Mouse (Mus musculus) naive thymus-derived CD4-positive, alpha-beta T cell, adult 2 months (primary cell): ENCODE results near the gene Rabep2.
"Not testable (repeated sequence)": the region's sequence is repeated elsewhere in the genome, so short reads cannot be mapped to it uniquely, and the experiment has no call there.

Source experiments
- DNase-seq: peaks from one replicate; pipeline ENCODE4 v3.0.0-alpha.2; 2011; ENCODE audit warnings: low read depth

Rabep2 gene

DNA sequence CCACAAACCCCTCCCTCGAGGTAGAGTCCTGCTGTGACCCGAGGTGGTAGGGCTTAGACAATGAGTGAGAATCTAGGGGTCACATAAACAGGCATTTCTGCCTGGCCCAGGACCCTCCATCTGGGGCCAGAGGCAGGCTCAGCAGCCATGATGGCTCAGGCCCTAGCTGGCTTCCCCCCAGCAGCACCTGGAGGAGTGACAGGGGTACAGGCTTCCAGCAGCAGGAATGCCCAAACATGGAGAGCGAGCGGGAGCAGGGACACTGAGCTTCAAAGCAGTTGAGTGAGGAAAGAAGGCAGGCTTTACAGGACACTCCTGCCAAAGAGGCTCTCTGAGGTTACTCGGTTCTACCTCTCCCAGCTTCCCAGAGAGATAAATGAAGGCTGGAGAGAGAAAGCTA lies 36.3 kb downstream of the Rabep2 start:
- DNase-seq = no peak

GRCm38 (mm10) chr7:126465246-126466030 lies 36.9 kb downstream of the Rabep2 start:
- no peak for DNase-seq

DNA sequence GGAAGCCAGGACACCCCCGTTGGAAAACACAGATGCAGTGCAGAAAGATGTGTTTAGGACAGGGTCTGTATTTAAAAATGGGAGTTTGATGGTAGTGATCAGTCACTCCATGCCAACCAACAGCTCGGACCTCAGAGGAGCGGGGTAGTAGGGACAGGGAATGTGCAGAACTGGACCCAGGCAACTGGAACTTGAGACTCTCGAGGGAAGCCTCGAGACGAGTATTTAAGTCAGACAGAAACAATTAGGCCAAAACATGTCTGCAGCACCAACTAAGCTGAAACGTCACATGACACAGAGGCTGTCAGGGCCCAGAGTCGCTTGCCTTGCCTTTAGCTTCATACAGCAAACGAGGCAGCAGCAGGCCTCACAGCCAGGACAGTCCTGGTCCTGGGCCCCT lies 37.6 kb downstream of the Rabep2 start:
- no peak for DNase-seq

- DNase-seq = no peak
Observed at GRCm38 (mm10) chr7:126466707-126467106, 38.1 kb downstream of the Rabep2 start.

DNA sequence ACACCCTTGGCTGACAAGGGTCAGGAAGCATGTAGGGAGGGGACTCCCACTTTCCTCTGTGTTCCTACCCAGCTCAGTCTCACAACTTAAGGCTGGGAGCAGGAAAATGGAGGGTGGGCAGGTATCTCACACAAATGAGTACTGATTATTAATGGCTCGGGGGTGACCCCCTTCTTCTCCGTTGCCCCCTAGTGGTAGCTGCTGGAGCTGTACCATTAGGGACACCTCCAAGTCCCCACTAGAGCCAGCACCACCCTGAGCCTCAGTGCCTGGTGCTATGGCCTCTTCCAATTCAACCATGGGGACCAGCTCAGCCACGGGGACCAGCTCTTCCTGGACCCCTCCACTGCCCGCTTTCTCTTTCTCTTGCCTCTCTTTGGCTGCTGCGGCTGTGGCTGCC lies 38.7 kb downstream of the Rabep2 start:
- DNase-seq = peak; percentile 71

- DNase-seq = no peak
Observed at GRCm38 (mm10) chr7:126467834-126468627, 39.5 kb downstream of the Rabep2 start.

- peak; percentile 90 for DNase-seq
Observed at GRCm38 (mm10) chr7:126470077-126470476, 41.5 kb downstream of the Rabep2 start.

DNA sequence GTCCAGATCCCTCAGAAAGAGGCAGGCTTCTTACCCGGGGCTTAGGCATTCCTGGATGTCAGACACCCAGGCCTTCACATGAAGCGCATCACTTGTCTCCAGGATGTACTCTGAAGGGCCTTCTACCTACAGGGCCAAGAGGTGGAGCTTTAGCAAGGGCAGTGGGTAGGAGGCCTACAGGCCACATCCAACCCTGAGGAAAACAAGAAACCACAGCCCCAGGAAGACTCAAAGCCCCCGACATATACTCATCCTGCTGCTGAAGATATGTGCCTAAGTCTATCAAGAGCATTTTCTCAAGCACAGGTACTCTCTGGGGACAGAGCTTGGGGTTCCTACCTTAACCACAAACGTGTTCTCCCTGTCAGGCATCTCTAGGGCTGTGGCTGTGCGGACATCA lies 42.8 kb downstream of the Rabep2 start:
- no peak for DNase-seq

- DNase-seq = no peak
Observed at GRCm38 (mm10) chr7:126471853-126472252, 43.3 kb downstream of the Rabep2 start.

DNA sequence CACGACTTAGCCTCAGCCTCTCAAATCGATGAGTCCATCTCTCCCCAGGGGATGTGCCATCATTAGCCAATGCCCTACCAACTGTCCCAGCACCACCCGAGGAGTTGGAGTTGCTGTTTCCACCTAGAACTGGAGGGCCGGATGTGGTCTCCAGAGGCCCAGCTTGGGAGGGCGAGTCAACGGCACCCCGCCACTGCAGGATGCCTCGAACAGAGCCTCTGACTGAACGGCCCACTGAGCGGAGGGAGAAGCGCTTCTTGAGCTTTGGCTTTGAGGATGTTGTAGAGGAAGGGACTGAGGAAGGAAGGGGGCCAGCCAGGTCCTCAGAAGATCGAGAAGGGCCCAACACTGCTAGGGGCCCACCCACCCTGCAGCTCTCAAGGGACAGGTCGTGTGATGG lies 43.7 kb downstream of the Rabep2 start:
- DNase-seq = peak; percentile 76

DNA sequence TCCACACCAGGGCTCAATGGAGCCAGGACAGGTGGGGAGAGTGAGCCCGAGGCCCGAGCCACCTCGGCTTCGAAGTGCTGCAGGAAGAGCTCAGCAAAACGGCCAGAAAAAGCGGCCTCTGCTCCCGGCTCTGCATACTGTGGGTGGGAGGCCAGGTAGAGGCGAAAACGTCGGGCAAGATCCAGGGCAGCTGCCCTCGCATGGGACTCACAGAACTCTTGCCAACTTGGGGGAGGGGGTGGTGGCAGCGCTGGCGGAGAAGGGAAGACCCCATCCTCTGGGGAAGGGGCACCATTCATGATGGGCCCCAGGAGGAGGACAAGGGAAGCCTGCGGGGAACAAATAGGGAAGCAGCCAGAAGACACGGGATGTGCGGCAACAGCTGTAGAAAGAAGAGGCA lies 44.2 kb downstream of the Rabep2 start:
- DNase-seq = no peak

DNA sequence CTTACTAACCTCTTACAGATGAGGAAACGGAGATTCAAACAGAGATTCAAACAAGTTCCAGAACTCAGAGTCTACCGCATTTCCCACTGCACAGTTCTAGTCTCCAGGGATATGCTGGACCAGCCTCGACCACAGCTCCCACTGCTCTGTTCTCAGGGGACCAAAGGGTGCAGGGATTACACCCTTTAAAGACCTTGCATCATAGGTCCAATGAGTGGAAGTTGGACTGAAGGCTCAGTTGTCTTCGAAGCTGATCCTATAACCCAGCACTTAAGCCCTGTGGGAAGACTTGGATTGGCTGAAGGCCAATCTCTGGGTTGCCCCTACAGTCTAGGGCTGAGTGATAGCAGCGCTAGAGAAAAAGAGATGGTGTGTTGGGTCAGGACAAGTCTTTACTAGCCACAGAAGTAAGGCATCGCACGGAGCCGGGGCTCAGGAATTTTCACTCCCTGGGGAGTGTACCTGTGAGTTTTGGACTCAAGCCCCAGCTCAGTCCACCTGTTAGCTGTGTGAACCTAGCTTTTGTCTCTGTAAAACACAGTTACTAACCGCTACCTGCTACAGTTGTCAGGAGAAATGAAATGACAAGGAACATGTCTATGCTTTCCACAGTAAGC lies 45.0 kb downstream of the Rabep2 start:
- DNase-seq = no peak

DNA sequence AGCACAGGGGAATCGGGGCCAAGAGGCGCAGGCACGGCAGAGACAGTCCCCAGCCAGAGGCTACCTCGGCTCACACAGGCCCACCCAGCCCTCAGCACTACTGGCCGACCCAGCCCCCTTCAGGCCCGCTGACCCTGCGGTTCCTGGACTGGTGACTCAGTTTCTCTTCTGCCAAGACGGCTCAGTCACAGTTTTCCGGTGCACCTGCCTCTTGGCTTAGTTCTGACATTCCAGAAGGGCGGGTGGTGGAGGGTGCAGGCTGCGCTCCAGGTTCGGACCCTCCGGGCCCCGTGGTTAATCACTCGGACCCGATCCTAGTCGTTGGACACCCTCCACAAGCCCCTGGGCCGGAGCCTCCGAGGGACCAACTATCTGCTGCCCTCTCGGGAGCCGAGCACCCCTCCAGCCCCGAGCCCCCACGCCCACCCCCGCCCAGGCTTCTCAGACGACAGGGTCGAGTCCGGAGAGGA lies 46.0 kb downstream of the Rabep2 start:
- DNase-seq = no peak

- peak; percentile 93 for DNase-seq
Observed at GRCm38 (mm10) chr7:126474993-126475581, 46.5 kb downstream of the Rabep2 start, which contains the start of gene Sh2b1. Gene Sh2b1 (minus strand): TSS chr7:126475424.

DNA sequence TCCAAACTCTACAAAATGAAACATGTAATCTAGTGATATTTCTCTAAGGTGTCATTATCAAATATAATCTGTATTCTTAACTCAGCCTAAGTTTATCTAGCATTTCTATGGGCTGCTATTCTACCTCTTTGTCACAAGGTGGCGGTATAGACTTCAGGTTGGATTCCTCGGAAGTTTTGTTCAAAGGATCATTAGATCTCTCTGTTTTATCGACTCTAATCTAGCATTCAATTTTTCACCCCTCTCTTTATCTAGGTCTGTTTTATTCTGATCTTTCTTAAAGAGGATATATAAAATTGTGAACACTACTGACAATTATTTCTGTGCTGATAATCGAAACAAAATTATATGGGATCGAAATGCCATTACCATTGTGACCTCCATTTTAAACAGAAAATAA lies 53.1 kb downstream of the Rabep2 start:
- DNase-seq = peak; percentile 68

DNA sequence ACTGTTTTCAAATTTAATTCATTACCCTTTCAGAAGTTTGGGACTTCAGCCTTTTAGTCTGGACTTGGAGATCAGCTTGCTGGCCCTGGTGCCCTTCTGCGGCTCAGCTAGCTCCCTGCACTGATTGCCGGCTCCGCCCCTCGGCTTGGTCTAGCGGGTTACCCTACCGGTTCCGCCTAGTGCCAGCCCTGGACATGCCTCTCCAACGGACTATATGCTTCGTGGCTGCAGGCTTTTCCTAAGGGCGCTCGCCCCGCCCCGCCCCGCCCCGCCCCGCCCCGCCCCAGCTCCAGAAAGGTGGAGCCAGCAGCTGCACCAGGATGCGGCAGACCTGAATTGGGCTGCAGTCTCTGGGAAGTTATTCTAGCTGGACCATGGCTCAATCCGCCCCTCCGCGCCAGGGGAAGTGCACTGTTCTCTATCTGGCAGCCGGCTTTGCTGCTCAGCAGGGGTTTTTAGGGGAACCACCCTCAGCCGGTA lies 53.9 kb downstream of the Rabep2 start:
- DNase-seq = peak; percentile 50

GRCm38 (mm10) chr7:126487052-126487483 lies 58.5 kb downstream of the Rabep2 start, which contains the start of gene Tufm:
Gene Tufm (plus strand): TSS chr7:126487361.
- peak; percentile 79 for DNase-seq

DNA sequence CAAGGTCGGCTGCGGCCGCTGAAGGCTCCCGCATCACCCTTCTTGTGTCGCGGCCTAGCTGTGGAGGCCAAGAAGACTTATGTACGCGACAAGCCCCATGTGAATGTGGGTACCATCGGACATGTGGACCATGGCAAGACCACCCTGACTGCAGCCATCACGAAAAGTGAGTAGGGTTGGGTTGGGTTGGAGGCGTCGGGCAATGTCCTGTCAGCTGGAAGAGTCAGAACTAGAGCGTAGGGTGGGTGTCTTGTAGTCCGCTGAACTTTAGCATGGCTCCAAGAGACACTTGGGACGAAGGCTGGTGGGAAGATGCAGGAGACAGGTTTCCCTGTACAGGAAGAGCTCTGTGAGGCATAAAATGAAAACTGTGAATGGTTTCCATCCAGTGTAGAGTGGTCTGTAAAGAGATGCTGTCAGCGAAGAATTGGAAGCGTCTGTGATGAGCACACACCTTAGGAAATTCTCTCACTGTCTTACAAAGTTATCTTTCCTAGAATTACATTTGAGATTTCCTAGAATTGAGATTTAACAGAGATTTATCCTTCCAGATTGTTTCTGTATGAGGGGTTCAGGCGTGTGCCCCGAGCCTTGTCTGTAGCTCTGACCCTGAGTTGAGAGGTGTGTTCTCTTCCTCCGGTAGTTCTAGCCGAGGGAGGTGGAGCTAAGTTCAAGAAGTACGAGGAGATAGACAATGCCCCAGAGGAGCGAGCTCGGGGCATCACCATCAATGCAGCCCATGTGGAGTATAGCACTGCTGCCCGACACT lies 59.2 kb downstream of the Rabep2 start:
- DNase-seq = not testable (repeated sequence)

- DNase-seq = no peak
Observed at GRCm38 (mm10) chr7:126491005-126491404, 62.4 kb downstream of the Rabep2 start.

GRCm38 (mm10) chr7:126491973-126492372 lies 63.4 kb downstream of the Rabep2 start:
- no peak for DNase-seq

DNA sequence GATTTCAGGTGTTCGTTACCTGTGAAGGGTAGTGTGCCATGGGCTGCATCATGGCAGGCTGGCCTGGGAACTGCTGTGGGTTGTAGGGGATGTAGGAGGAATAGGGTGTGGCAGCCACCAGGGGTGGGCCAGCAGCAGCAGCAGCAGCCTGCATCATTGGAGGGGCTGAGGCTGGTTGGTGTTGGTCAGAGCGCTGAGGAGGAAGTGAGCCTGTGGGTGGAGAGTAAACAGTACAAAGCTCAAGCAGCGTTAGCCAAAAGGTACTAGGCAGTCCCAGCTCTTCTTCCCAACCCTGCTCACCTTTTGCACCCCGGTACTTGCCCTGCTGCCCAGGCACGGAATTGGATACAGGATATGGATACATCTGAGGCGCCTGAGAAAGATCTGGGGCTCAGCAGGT lies 65.6 kb downstream of the Rabep2 start:
- DNase-seq = no peak
